Mouse (Mus musculus) adrenal gland, postnatal 4 days (tissue): ENCODE measurements around the gene Bcar1. TPM values are rescaled to one million over a fixed set of nuclear protein-coding genes. Genes with fewer than 3 reads are reported as not detected.

Experiments
- DNase-seq, 2 experiments: peaks; one replicate each; pipeline ENCODE4 v3.0.0; 2021 to 2022; ENCODE audit warnings: low spot score in 2 of 2, mixed read lengths in 2 of 2
- total RNA-seq, 2 experiments: library from RNA; stranded (reverse); gene quantifications; 2 replicates each; pipeline ENCODE4 v1.2.3; 2021

The Bcar1 gene
- total RNA-seq, 2 experiments from 2014 or later, result 94.4 to 94.5 TPM

DNA sequence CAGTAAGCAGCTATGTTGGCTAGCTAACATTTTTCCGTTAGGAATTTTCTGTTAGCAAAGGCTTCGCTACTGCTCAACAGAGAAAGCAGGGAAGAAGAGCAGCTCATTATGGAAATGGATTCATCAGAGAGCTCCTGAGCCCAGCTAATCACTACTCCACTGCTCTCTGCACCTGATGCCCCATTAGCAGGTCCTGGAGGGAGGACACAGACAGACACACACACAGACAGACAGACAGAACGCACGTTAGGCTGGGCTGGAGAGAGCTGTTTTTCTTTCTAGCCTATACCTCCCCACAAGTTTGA, 26.2 kb downstream of the Bcar1 start:
- no peak for DNase-seq

DNA sequence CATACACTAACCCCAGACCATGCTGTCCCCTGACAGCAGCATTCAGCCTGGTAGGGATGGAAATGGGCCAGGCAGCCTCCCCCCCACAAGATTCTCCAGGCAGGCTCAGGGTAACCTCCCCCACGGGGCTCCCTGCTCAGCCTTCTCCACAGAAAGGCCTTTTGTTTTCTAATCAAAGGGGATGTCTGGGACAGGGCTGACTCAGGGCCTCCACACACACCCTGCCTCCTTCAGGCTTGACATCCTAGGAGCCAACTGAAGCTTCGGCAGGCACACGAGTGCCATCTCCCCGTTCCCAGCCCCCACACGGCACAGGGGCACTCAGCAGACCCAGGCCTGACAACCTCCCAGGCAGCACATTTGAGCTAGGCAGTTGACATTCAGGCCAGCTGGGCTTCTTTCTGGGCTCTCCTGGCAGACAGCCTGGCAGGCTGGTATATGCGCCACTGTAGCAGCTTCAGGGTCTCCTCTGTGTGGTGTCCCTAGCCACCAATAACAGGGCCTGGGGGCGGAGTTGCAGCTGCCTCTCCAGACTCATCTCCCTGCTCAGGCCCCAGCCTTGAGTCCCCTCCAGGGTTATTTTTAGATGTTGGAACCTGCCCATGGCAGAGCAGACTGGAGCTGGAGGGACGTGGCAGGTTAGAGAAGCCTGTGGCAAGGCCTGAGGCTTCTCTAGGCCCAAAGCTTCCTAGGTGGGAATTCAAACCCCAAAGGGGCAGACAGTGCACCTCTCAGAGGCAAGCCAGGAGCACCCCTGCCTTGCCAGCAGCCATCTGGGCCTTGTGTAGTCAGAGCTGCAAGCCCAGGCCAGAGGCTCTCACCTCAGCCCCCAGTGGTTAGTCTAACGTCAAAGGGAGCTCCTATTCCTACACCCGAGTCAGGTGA, 26.8 kb downstream of the Bcar1 start:
- peak in 1 of 2 experiments; percentile 63 for DNase-seq

DNA sequence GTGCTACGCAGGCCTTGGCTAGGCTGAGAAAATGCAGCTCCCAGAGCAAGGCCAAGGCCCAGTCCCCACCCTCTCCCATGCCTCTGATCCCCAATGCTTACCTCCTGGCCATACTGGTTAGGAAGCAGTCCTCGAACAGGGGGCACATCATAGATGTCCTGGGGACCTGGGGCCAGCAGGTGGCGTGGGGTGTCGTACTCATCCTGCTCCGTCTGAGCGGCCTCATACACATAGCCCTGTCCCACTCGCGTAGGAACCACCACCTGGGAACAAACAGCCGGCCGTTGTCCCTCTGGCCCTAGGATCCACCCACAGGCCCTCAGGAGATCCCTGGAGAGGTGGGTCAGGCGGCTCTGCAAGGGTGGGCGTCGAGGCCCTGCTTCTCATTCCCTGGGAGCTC, 28.1 kb downstream of the Bcar1 start:
- no peak for DNase-seq

DNA sequence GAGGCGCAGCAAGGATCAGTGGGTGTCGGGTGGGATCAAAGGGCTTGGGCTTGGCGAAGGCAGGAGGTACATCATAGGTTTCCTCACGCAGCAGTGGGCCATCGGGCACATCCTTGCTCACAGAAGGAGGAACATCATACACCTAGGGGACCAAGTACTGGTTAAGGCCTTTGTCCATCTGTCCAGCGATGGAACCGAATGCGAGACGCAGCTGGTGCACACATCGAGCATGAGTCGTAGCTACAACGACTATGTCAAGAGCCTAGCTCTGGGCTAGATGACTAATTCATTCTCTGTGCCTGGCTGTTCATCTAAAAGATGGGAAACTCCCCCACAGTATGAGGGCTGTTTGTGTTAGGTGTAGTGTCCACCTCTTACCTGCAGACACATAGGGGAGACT, 29.3 kb downstream of the Bcar1 start:
- no peak for DNase-seq

DNA sequence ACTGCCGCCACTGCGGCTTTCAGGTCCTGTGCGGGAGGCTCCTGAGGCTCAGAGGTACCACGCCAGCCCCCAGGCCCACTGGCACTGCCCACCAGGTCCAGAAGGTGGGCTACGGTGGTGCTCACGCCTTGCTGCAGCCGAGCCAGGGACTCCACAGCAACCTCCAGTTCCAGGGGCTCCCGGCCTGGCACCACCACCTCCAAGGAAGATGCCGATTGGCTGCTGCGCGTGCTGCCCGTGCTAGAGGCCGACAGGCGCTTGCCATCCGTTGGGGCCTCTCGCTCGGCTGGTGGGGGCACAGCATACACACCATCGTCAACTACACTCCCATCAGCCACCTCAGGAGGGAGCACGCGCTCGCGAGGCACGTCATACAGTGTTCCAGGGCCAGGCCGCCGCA, 29.8 kb downstream of the Bcar1 start:
- no peak for DNase-seq

DNA sequence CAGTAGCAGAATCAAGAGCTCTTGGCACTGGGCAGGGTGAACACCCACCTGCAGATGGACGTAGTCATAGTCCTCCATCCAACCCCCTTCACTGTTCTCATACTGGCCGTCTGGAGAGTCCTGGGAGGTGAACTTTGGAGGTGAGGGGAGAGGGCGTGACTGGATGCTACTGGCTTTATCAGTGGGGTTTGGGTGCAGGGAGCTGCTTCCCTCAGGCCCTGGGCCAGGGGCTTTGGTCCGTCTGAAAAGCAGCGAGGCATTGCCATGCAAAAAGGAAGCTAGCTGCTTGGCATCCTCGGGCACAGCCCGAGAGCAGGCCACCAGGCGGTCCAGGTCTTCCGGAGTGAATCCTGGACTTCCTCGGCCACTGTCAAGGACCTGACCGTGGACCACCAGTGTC, 30.3 kb downstream of the Bcar1 start:
- DNase-seq, result no peak

DNA sequence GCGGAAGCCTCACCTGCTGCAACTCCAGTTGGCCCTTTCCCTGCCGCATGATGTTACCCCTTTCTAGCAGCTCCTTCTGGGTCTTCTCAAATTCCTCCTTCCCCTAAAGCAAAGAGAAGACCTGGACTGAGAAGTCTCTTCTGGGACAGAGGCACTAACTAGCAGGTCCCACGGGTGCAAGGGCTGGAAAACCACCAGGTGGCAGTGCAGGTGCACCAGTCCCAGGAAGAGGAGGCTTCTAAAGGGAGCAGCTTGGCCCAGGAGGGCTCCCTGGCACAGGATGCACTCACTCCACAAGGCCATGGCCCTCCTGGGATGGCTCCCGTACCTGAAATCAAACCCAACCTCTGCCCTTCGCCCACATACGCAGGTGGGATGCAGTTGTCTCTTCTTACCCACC, 31.0 kb downstream of the Bcar1 start:
- no peak for DNase-seq

DNA sequence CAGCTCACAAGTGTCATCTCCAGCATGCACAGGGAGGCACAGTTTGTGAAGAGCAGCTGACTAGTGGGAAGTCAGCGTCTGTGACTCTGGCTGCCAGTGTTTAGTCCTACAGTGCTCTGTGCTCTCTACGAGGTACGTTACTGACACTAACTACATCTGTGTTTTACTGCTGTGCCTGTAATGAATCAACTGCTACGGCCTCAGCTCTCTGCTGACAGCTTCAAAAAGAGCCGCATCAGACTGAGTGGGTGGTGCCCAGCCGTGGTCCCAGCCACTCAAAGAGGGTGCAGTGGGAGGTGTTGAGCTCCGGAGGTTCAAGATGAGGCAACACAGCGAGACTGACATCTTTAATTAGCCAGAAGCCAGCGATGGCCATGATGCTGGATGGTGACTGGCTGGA, 31.5 kb downstream of the Bcar1 start:
- no peak for DNase-seq

DNA sequence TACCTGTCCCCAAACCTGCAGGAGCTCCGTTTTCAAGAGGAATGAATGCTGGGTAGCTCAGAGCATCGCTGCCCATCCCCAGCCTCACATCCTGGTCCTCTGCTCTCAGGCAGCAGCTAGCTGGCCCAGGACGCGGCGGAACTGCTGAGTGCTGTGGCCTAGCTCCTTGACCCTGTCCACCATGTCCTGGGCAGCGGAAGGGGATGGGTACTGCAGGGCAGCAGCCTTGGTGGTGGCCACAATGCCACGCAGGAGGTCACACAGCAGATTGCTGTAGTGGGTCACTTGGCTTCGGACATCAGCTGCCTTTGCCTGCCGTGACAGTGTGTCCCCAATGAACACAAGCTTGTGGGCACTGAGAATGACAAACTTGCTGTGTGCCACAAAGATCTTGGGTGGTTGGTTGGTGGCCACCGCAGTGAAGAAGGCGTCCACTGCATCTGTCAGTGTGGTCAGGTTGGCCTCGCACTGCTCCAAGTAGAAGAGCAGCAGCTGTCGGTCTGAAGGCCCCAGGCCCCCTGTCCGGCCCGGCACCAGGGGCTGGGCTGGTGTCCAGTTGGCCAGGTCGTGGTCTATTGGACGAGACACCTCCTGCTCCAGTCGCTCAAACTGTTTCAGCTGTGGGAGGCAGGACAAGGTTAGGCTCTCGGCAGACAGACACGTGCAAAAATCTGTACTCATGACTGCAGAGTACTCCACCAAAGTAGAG, 32.7 kb downstream of the Bcar1 start:
- no peak for DNase-seq

DNA sequence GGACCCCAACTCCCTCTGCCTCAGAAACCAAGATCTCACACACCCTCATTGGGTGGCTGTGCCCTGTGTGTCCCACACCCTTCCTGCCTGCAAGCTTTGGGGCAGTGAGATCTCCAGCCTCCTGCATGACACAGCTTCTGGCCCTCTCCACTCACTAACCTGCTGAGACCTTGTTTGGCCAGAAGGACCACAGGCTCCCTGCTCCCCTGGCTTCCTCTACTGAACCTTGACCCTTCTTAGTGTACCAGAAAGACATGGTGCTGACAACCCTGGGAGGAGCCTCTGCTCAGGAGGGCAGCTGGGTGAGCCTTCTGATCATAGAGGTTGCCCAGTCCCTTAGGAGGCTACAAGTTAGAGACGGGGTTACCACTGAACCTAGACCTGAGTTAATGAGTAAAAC, 34.4 kb downstream of the Bcar1 start:
- no peak for DNase-seq

- no peak for DNase-seq
Observed at GRCm38 (mm10) chr8:111708265-111708664, 35.3 kb downstream of the Bcar1 start.

DNA sequence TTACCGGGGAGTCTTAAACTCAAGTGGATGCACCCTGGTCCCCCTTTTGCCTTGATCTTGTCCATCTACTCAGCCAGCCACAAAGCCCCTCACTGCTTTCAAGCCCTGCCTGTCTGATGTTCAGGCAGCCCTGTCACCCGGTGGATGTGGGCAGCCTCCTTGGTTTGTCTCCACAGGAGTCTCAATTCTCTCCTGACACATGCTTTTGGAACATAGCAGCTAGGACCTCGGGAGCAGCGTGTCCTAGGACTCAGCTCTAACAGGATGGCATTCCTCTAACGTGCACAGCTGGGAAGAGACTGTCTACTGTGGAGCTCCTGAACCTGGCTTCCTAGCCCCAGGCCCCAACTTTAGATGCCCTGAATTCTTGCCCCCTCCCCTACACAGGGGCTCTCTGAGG, 37.9 kb downstream of the Bcar1 start:
- DNase-seq, result no peak

- DNase-seq, result no peak
Observed at GRCm38 (mm10) chr8:111705222-111705621, 38.4 kb downstream of the Bcar1 start.

DNA sequence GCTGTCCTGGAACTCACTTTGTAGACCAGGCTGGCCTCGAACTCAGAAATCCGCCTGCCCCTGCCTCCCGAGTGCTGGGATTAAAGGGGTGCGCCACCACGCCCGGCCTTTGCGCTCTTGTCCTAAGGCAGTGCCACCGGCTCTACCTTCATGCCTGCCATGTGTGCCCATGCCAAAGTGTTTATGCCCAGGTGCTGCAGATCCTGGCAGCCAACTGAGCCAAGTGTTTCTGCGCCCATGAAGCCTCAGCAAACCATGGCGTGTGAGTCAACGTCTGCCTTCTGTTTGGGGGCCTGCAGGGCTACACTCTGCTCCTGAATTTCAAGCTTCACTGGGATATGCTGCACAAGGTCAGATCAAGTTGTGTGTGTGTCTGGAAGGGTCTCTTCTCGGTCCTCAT, 39.0 kb downstream of the Bcar1 start:
- no peak for DNase-seq

GRCm38 (mm10) chr8:111701380-111701779, 42.2 kb downstream of the Bcar1 start:
- no peak for DNase-seq

DNA sequence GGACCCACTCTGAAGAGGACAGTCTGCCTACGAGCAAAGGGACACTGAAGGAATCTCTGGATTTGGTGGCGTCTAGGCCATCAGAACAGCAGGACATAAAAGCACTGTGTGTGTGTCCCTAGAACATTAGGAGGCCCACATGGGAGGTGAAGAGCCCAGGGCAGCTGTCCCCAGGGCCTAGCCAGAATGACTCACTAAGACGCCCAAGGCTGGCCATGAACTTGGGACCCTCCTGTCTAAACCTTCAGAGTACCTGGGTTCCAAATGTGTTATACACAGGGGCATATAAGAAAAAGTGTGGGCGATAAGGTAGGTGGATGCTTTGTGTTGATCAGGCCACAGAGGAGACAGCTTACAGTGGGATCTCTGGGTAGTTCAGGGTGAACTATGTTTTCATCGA, 42.9 kb downstream of the Bcar1 start:
- DNase-seq, result no peak

DNA sequence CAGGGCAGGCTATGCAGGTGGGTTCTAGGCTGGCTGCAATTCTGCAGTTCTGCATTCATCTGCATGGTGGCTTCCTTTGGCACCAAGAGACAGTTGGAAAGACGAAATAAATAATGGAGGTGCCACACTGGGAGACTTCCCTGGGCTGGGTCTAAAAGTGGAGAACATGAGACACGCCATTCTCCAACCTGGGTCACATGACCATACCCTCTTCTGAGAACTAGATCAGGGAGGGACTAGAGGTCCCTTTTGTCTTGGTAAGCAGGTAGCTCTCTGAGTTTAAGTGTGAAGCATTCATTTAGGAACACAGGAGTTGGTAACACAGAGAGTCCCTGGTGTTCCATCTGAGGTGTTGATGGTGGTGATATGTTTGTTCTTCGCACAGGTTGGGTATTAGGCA, 43.4 kb downstream of the Bcar1 start:
- DNase-seq, result no peak

GRCm38 (mm10) chr8:111699035-111699434, 44.6 kb downstream of the Bcar1 start:
- no peak for DNase-seq

GRCm38 (mm10) chr8:111697655-111698054, 46.0 kb downstream of the Bcar1 start:
- no peak for DNase-seq

- no peak for DNase-seq
Observed at GRCm38 (mm10) chr8:111695441-111695840, 48.2 kb downstream of the Bcar1 start.

DNA sequence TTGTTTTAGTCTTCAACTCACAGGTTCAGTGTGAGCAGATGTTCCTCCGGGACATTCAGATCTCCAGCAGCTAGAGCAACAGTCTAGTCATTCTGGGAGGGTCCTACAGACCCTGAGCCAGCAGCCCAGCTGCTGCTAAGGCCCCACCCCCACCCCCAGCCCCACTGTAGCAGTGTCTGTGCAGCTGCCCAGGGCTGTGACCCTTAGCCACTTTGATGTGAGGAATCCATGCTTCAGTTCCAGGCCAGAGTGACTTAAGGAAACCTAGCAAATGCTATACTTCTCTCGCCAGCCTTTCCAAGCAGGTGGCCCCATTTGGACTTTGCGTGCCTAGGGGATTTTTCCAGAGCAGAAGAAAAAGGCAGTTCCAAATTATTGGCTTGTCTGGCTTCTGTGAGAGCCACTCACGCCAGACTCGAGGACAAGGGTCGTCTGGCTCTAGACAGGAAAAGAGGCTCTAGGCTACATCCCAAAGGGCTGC, 50.3 kb downstream of the Bcar1 start:
- no peak for DNase-seq

- DNase-seq, result no peak
Observed at GRCm38 (mm10) chr8:111690960-111691445, 52.6 kb downstream of the Bcar1 start, which contains the start of gene Ctrb1. Ctrb1 (minus strand) TSS chr8:111691010.
